Mouse (Mus musculus) midbrain, embryonic 16.5 days (tissue): Measurements from ENCODE around the gene Ston2. TPM values are rescaled to one million over a fixed set of nuclear protein-coding genes. Genes with fewer than 3 reads are reported as not detected.

Experiments
- ATAC-seq: fragments of 200-750 bp; cut with Nextera tagmentation; 2 replicates; pipeline ENCODE4 v1.8.0; 2017; ENCODE audit warnings: moderate TSS enrichment
- H3K27ac ChIP-seq: fragments of 300-500 bp; sonication (generic); 2 replicates; pipeline ENCODE4 v1.5.1; 2014; ENCODE audit warnings: mild to moderate bottlenecking, low read length, mixed read lengths
- H3K27me3 ChIP-seq: fragments of 300-500 bp; sonication (generic); 2 replicates; pipeline ENCODE4 v1.6.1; 2014; ENCODE audit warnings: low read depth, low read length, mixed read lengths; ENCODE audit not compliant: control insufficient read depth, insufficient read depth
- H3K36me3 ChIP-seq: fragments of 300-500 bp; sonication (generic); 2 replicates; pipeline ENCODE4 v1.6.1; 2014; ENCODE audit warnings: mild to moderate bottlenecking, low read length, moderate library complexity, mixed read lengths; ENCODE audit not compliant: control insufficient read depth, insufficient read depth
- H3K4me1 ChIP-seq: fragments of 300-500 bp; sonication (generic); 2 replicates; pipeline ENCODE4 v1.6.1; 2014; ENCODE audit warnings: mild to moderate bottlenecking, low read length, mixed read lengths; ENCODE audit not compliant: control insufficient read depth, insufficient read depth
- H3K4me2 ChIP-seq: fragments of 300-500 bp; sonication (generic); 2 replicates; pipeline ENCODE4 v1.6.1; 2014; ENCODE audit warnings: mild to moderate bottlenecking, low read length, mixed read lengths
- H3K4me3 ChIP-seq: fragments of 300-500 bp; sonication (generic); 2 replicates; pipeline ENCODE4 v1.5.1; 2014; ENCODE audit warnings: low read depth, mild to moderate bottlenecking, low read length, moderate library complexity, mixed read lengths
- H3K9ac ChIP-seq: fragments of 300-500 bp; sonication (generic); 2 replicates; pipeline ENCODE4 v1.6.1; 2014; ENCODE audit warnings: low read depth, low read length, mixed read lengths
- H3K9me3 ChIP-seq: fragments of 300-500 bp; sonication (generic); replicated peaks from 2 replicates; pipeline ENCODE4 v1.6.1; 2014; ENCODE audit warnings: mild to moderate bottlenecking, low read length, mixed read lengths; ENCODE audit not compliant: control insufficient read depth, poor library complexity, severe bottlenecking
- WGBS: fragments of 180-500 bp; shearing (Covaris S2); extraction: QIAGEN DNeasy Blood & Tissue Kit; methylation state at CpG from one replicate; pipeline ENCODE4 v1.1.7; 2014; 5-methylcytosine and 5-hydroxymethylcytosine counted together
- polyA plus RNA-seq: library from polyadenylated mRNA; unstranded; fragments of >200 nt; fragmentation: Nextera tagmentation; extraction: Ambion mirVana; gene quantifications from 2 replicates; pipeline ENCODE4 v1.2.1, GENCODE M21; 2015

Ston2 gene
- polyA plus RNA-seq, 1 experiment from 2014 or later = 5.2 TPM

DNA sequence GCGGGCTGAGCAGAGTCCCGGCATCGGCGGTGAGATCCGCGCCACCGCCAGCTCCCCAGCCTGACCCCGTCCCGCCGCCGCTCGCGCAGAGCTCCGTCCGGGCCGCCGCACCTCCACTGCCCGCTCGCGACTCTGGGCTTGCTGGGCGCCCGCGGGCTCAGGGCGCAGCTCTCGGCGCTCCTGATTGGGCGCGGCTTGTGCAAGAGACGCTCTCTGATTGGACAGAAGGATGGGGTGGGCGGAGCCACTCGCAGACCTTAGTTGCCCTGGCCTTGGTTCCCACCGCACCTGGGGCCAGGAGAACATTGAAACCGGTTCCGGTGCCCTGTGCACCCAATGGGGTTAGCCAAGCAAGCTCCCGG lies 9.2 kb downstream of the Ston2 start:
- no peaks in the 10 kb centered on the region for H3K36me3 ChIP-seq
- ATAC-seq = peak; percentile 96
- peaks cover 5% of the 10 kb centered on the region; the same call in 1 of the 2 replicates for H3K27me3 ChIP-seq
- WGBS = under 1% methylated on average over 31 of the region's 35 CpGs
- H3K4me3 ChIP-seq = peak overlapping the region; percentile 85
- H3K9me3 ChIP-seq = no peaks in the 10 kb centered on the region
- peak overlapping the region; percentile 94 for H3K4me2 ChIP-seq
- peak overlapping the region; percentile 68 for H3K9ac ChIP-seq
- H3K27ac ChIP-seq = peak overlapping the region; percentile 55; the same call in 1 of the 2 replicates
- H3K4me1 ChIP-seq = peaks cover 5% of the 10 kb centered on the region

DNA sequence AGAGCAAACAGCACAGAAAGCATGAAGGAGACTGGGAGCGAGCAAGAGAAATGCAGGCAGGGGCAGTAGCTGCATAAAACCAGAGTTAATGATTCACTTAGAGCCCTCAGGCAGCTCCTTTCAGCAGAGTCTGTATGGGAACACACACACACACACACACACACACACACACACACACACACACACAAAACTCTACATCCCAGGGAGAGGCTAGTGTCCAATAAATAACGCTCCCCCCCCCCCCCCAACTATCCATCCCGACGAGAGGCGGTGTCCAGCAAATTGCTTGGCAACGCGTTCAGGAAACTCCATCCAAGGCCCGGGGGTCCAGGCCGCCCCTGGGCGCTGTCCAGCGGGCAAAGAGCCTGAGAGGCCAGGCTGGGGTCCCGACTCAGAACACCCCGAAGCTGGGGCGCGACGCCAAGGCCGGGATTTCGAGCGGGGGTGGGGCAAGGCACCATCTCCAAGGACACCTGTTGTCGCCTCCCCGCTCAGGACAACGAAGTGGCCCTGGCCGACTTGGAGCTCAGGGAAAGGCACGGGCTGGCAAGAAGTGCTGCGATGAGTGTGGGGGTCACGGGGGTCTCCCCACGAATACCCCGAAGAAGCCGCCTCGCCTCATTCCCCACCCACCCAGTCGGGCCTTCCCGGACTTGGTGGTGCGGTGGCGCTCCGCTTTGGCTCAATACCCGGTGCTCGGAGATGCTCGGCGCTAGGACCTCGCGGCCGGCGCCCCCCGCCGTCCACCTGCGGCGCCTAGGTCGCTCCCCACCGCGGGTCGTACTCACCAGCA lies 9.8 kb downstream of the Ston2 start:
- Histone ChIP-seq H3K27me3 (peaks cover 5% of the 10 kb centered on the region; the same call in 1 of the 2 replicates), H3K4me3 (peak overlapping the region; percentile 85), H3K27ac (peak overlapping the region; percentile 55; the same call in 1 of the 2 replicates), H3K4me1 (peaks cover 5% of the 10 kb centered on the region), H3K4me2 (peak overlapping the region; percentile 94), H3K36me3 (no peaks in the 10 kb centered on the region), H3K9ac (peak overlapping the region; percentile 68), H3K9me3 (no peaks in the 10 kb centered on the region)
- under 1% methylated on average over 50 of the region's 51 CpGs for WGBS
- peak; percentile 91 for ATAC-seq

DNA sequence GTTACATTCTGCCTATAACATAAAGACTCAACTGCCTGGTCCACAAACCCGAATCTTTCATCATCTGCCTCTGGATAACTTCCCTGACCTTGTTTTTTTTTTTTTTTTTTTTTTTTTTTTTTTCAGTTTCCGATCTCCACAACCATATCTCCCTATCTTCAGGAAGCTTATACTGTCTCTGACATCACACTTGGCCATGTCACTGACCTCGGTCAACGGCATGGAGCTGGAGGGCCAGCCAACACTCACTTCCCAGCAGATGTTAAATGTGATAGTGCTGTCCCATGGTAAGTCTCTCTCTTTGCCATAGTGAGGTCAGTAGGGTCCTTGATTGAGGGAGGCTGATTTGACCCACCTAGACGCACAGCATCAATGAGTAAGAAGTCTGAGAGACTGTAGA lies 11.8 kb downstream of the Ston2 start:
- H3K36me3 ChIP-seq = no peaks in the 10 kb centered on the region
- peaks cover 5% of the 10 kb centered on the region for H3K4me1 ChIP-seq
- H3K9me3 ChIP-seq = no peaks in the 10 kb centered on the region
- no peak overlapping the region for H3K9ac ChIP-seq
- 95% methylated on average over 5 of the region's 5 CpGs for WGBS
- no peak for ATAC-seq
- H3K4me3 ChIP-seq = no peak overlapping the region
- H3K4me2 ChIP-seq = no peak overlapping the region
- H3K27me3 ChIP-seq = peaks cover 5% of the 10 kb centered on the region; the same call in 1 of the 2 replicates
- no peak overlapping the region for H3K27ac ChIP-seq

DNA sequence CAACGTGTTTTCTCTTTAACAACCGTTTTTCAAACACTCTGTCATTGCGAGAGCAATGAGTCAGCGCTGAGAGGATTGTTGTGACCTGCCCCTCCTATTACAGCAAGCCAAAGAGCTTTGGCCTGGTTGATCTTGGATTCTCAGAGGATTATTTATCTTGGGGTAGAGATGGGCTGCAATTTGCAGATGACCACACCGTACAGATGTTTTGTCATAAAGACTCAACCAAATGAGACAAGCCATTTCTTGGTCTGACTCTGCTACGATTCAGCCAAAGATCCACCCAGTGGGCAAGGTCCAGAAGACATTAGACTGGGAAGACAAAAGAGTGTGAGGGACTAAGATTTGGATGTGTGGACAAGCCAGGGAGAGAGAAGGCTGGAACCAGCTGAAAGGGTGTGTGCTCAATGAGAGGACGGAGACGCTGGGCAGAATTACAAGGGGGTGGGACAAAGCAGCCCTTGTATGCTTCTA lies 13.3 kb downstream of the Ston2 start:
- no peak overlapping the region for H3K9ac ChIP-seq
- H3K4me3 ChIP-seq = no peak overlapping the region
- H3K36me3 ChIP-seq = no peaks in the 10 kb centered on the region
- 69% methylated on average over 8 of the region's 8 CpGs for WGBS
- ATAC-seq = no peak
- H3K4me1 ChIP-seq = peaks cover 5% of the 10 kb centered on the region
- no peaks in the 10 kb centered on the region for H3K9me3 ChIP-seq
- no peak overlapping the region for H3K27ac ChIP-seq
- H3K4me2 ChIP-seq = no peak overlapping the region
- peaks cover 1% of the 10 kb centered on the region; the same call in 1 of the 2 replicates for H3K27me3 ChIP-seq

DNA sequence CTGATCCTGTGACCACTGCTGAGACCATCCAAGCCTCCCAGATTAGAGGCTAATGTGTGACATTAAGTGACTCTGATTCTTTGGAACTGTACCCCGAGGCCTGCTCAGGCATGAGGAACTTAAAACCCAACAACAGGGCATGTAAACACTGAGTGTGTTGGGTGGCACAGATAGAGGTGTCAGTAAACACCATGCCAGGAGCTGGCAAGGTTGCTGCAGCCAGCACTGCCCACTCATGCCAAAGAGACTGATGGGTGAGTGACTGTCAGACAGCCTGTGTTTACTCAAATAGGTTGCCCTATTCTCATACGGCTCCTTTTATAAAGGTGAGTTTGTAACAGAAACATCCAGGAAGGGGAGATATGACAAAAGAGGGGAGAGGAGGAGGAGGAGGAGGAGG lies 19.3 kb downstream of the Ston2 start:
- Histone ChIP-seq H3K27me3 (no peaks in the 10 kb centered on the region), H3K4me3 (no peak overlapping the region), H3K4me2 (no peak overlapping the region), H3K27ac (no peak overlapping the region), H3K36me3 (no peaks in the 10 kb centered on the region), H3K4me1 (peaks cover 7% of the 10 kb centered on the region; the same call in 1 of the 2 replicates), H3K9me3 (no peaks in the 10 kb centered on the region), H3K9ac (no peak overlapping the region)
- 95% methylated on average over 2 of the region's 2 CpGs for WGBS
- ATAC-seq = no peak

DNA sequence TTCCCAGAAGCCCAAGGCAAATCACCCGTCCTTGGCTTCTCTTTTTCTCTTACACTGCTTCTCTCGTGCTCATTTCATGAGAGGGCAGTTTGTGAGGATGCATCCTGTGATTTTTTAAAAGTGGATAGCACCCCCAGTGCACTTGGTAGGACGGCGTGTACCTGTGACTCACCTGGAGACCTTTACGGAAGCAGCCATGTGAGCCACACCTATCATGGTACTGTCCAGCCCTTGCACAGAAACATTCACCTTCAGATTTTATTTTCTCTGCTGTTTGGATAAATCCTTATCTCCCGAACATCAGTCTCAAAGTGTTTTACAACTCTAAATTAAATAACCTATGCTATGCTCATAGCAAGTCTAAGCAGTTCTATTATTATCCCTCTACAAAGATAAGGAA lies 20.0 kb downstream of the Ston2 start:
- WGBS = 91% methylated on average over 6 of the region's 6 CpGs
- no peak overlapping the region for H3K9ac ChIP-seq
- H3K27me3 ChIP-seq = no peaks in the 10 kb centered on the region
- H3K36me3 ChIP-seq = no peaks in the 10 kb centered on the region
- ATAC-seq = no peak
- H3K27ac ChIP-seq = no peak overlapping the region
- H3K4me3 ChIP-seq = no peak overlapping the region
- peaks cover 7% of the 10 kb centered on the region; the same call in 1 of the 2 replicates for H3K4me1 ChIP-seq
- no peaks in the 10 kb centered on the region for H3K9me3 ChIP-seq
- H3K4me2 ChIP-seq = no peak overlapping the region

DNA sequence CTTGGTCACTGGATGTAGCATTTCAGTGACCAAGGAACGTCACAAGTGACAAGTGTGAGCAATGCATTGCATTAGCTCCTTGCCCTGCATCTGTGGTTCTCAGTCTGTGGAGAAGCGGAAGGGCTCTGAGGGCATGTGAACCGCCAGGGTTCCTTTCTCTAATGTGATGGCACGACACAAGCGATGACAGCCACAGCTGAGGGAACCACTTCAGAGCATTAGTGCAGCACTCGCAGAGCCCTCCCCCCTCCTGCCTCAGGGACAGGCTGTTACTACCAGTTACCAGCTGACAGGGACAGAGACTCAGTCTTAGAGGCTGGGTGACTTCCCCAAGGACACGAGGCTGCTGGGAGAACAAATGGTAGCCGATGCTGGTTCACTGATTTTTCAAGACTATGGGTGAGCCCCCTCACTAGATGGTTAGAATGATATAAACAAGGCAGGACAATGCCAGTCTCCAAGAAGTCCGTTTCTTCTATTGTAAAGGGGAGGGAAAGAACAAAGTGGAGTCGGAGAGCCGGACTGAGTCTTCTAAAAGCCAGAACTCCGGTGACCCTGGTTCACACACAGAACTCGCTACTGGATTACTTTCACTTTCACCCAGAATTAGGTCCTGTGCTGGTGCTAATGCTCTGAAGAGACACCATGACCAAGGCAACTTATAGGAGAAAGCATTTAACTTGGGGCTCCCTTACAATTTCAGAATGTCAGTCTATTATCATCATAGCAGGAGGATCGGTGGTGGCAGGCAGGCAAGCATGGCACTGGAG lies 21.7 kb downstream of the Ston2 start:
- Histone ChIP-seq H3K36me3 (no peaks in the 10 kb centered on the region), H3K27me3 (no peaks in the 10 kb centered on the region), H3K4me1 (peaks cover 7% of the 10 kb centered on the region; the same call in 1 of the 2 replicates), H3K9ac (peak overlapping the region; percentile 20; the same call in 1 of the 2 replicates), H3K4me3 (no peak overlapping the region), H3K9me3 (no peaks in the 10 kb centered on the region), H3K27ac (no peak overlapping the region), H3K4me2 (peak overlapping the region; percentile 31)
- peak; percentile 69 for ATAC-seq
- WGBS = 29% methylated on average over 14 of the region's 14 CpGs

DNA sequence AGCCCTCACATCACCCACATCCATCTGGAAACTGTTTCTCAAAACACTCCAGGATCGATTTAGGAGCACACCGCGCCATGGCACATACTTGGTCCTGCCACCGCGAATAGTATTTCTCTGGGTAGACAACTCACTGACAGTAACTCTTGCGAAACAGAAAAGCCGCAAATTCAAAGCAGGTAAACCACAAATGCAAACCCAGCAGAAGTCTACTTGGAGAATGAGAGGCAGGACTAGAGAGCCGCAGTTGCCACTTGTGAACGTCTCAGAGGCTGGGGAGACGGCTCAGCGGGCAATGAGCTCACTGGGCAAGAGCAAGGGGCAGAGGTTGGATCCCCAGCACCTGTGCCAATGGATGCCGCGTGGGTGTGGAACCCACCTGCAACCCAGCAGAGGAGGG lies 22.7 kb downstream of the Ston2 start:
- WGBS = 74% methylated on average over 13 of the region's 13 CpGs
- Histone ChIP-seq H3K4me1 (peaks cover 7% of the 10 kb centered on the region; the same call in 1 of the 2 replicates), H3K36me3 (no peaks in the 10 kb centered on the region), H3K9me3 (no peaks in the 10 kb centered on the region), H3K27ac (no peak overlapping the region), H3K9ac (no peak overlapping the region), H3K4me2 (no peak overlapping the region), H3K27me3 (no peaks in the 10 kb centered on the region), H3K4me3 (no peak overlapping the region)
- no peak; the same call in 1 of the 2 replicates for ATAC-seq

DNA sequence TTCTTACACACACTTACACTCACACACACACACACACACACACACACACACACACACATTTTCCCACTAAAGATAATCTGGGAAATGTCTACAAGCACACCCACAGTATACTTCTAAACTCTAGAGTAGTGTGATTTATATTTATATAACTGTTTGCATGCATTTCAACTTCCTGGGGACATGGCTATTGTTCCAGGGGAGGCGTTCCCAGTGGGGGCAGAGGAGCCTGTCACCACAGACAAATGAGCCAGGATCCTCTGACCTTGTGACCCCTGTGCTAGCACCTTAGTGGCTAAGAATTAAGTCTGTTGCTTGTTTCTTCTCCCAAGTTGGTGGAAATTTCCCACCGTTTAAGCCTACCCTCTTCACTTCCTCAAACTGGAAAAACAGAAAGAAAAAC lies 23.1 kb downstream of the Ston2 start:
- Histone ChIP-seq H3K4me1 (peaks cover 7% of the 10 kb centered on the region; the same call in 1 of the 2 replicates), H3K9me3 (no peaks in the 10 kb centered on the region), H3K27ac (no peak overlapping the region), H3K9ac (no peak overlapping the region), H3K4me3 (no peak overlapping the region), H3K27me3 (no peaks in the 10 kb centered on the region), H3K4me2 (no peak overlapping the region), H3K36me3 (no peaks in the 10 kb centered on the region)
- ATAC-seq = no peak
- 11% methylated on average over 2 of the region's 2 CpGs for WGBS
